Mouse (Mus musculus) stomach, embryonic 15.5 days (tissue): ENCODE results near the gene Dennd2a. TPM values are rescaled to one million over a fixed set of nuclear protein-coding genes. Genes with fewer than 3 reads are reported as not detected.
A peak's percentile ranks its signal among the peaks of the same experiment; 100 is the strongest.
"Not testable (repeated sequence)": the region's sequence is repeated elsewhere in the genome, so short reads cannot be mapped to it uniquely, and the experiment has no call there.

Source experiments
- ATAC-seq: fragments of 200-750 bp; cut with Nextera tagmentation; 2 replicates; pipeline ENCODE4 v1.8.0; 2017; ENCODE audit warnings: low read depth, moderate number of reproducible peaks, moderate TSS enrichment; ENCODE audit not compliant: insufficient read depth, low FRiP score
- H3K27ac ChIP-seq: fragments of 300-500 bp; sonication (generic); 2 replicates; pipeline ENCODE4 v1.5.1; 2015; ENCODE audit warnings: mild to moderate bottlenecking, inconsistent platforms
- H3K27me3 ChIP-seq: fragments of 300-500 bp; sonication (generic); replicated peaks from 2 replicates; pipeline ENCODE4 v1.6.1; 2015; ENCODE audit warnings: inconsistent platforms
- H3K36me3 ChIP-seq: fragments of 300-500 bp; sonication (generic); 2 replicates; pipeline ENCODE4 v1.6.1; 2015; ENCODE audit warnings: inconsistent platforms
- H3K4me1 ChIP-seq: fragments of 300-500 bp; sonication (generic); 2 replicates; pipeline ENCODE4 v1.6.1; 2015; ENCODE audit warnings: inconsistent platforms
- H3K4me2 ChIP-seq: fragments of 300-500 bp; sonication (generic); 2 replicates; pipeline ENCODE4 v1.6.1; 2015; ENCODE audit warnings: mild to moderate bottlenecking, inconsistent platforms
- H3K4me3 ChIP-seq: fragments of 300-500 bp; sonication (generic); replicated peaks from 2 replicates; pipeline ENCODE4 v1.5.1; 2015; ENCODE audit warnings: inconsistent platforms
- H3K9ac ChIP-seq: fragments of 300-500 bp; sonication (generic); 2 replicates; pipeline ENCODE4 v1.6.1; 2015; ENCODE audit warnings: inconsistent platforms
- H3K9me3 ChIP-seq: fragments of 300-500 bp; sonication (generic); 2 replicates; pipeline ENCODE4 v1.6.1; 2016; ENCODE audit warnings: inconsistent platforms
- WGBS: fragments of 180-500 bp; shearing (Covaris S2); methylation state at CpG from one replicate; pipeline ENCODE4 v1.1.7; 2015; 5-methylcytosine and 5-hydroxymethylcytosine counted together
- polyA plus RNA-seq: library from polyadenylated mRNA; unstranded; fragments of >200 nt; fragmentation: Nextera tagmentation; extraction: Ambion mirVana; gene quantifications from 2 replicates; pipeline ENCODE4 v1.2.1, GENCODE M21; 2015

Dennd2a gene
- polyA plus RNA-seq, 1 experiment from 2014 or later = 13.4 TPM

DNA sequence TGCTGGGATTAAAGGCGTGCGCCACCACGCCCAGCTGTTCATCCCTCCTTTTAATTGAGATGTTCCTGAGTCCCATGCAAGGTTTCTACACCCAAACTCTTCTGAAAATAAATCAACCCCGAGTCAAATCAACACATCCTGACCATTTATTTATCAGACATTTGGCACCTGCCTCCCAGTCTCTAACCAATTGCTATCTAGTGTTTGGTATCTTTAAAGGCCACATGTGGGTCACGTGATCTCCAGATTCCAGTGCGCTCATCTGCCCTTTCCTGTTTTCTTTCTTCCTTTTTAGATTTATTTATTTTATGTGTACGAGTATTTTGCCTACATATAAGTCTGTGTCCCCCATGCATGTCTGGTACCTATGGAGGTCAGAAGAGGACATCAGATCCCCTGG lies 134.0 kb downstream of the Dennd2a start:
- Histone ChIP-seq H3K4me3 (no peak overlapping the region), H3K4me1 (0 out of 2 replicates have a peak, but pooled peaks cover 5% of the 10 kb centered on the region), H3K4me2 (no peak overlapping the region), H3K36me3 (no peaks in the 10 kb centered on the region), H3K9ac (no peak overlapping the region), H3K27me3 (0 out of 2 replicates have a peak, but pooled peaks cover 12% of the 10 kb centered on the region), H3K9me3 (no peaks in the 10 kb centered on the region), H3K27ac (no peak overlapping the region)
- no peak for ATAC-seq
- WGBS = 87% methylated on average over 7 of the region's 7 CpGs

DNA sequence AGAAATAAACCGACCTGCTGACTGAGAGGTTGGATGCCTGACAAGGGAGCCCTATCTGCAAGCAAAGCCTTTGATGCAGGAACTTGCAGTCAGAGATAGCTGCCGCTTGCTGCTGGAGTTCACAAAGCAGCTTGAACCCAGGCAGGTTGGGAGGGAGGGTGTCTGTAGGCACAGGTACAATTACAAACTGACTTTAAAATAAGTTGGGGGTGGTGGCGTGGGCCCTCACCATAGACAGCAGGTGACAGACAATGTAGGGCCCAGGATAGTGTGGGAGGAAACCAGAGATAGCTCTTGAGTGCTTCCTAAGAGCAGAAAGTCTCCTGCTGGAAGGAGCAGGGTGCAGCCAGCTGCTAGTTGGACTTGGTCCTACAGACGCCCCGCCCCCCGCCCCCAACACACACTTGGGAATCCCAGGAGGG lies 134.5 kb downstream of the Dennd2a start:
- no peaks in the 10 kb centered on the region for H3K36me3 ChIP-seq
- no peak overlapping the region for H3K27ac ChIP-seq
- 61% methylated on average over 6 of the region's 6 CpGs for WGBS
- 0 out of 2 replicates have a peak, but pooled peaks cover 5% of the 10 kb centered on the region for H3K4me1 ChIP-seq
- no peak overlapping the region for H3K4me2 ChIP-seq
- ATAC-seq = no peak
- no peak overlapping the region for H3K4me3 ChIP-seq
- no peak overlapping the region for H3K9ac ChIP-seq
- H3K27me3 ChIP-seq = 0 out of 2 replicates have a peak, but pooled peaks cover 12% of the 10 kb centered on the region
- no peaks in the 10 kb centered on the region for H3K9me3 ChIP-seq

DNA sequence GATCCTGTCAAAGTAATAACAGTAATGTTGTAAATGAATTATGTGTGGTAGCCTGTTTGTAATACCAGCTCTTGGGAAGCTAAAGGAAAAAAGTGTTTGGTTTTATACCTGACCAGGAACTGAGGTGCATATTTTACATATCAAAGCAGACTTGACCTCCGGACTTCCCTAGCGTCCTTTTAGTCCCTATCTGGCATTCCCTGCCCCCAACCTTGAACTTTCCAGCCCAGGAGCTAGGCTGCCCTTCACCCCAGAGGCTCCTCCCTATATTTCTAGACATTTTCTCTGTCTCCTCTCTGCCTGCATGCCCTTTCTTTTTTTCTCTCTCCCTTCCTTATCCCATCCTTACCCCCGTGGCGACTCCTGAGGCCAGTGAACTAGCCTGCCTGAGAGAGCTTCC lies 136.8 kb downstream of the Dennd2a start:
- 0 out of 2 replicates have a peak, but pooled peaks cover 5% of the 10 kb centered on the region for H3K4me1 ChIP-seq
- no peak for ATAC-seq
- H3K36me3 ChIP-seq = no peaks in the 10 kb centered on the region
- 0 out of 2 replicates have a peak, but pooled peaks cover 12% of the 10 kb centered on the region for H3K27me3 ChIP-seq
- WGBS = 39% methylated on average over 4 of the region's 4 CpGs
- H3K9ac ChIP-seq = no peak overlapping the region
- peak overlapping the region; percentile 59; the same call in 1 of the 2 replicates for H3K4me2 ChIP-seq
- no peak overlapping the region for H3K27ac ChIP-seq
- no peaks in the 10 kb centered on the region for H3K9me3 ChIP-seq
- H3K4me3 ChIP-seq = no peak overlapping the region

DNA sequence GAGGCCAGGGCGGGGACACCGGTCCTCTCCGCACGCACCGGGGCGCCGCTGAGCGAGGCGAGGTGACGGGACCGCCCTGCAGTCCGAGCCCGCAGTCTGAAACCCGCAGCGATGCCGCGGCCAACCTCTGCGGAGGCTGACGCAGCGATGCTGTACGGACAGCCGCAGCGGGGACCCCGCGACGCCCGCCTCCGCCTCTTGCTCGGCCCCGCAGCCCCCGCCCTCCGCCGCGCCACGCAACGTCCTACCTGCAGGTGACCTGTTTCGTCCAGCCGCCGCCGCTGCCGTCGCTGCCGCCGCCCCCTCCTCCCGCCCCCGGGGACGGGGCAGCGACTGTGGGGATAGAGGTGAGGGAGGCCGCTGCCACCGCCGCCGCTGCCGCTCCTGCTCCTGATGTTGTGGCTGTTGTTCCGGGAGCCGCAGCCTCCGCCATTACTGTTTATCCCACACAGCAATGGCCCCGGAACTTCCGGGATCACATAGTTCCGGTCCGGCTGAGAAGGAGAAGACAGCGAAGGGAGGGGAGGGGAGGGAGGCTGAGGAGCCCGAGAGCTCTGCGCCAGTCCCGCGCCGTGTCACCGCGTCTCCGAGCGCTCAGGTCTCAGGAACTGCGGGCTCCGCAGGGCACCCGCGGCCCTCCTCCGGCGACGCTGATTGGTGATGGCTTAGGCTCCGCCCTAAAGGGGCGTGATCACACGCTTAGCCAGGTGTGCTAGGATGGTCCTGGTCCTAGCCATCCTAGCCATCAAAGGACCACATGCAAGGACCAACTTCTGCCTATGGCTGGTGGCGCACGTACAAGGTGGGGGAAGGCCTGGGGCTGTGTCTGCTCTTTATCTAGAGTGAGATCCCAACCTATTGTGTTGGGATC lies 137.6 kb downstream of the Dennd2a start, which contains the start of gene Mkrn1:
Gene Mkrn1, minus strand, starts transcription at position 612 of the 871 bp plus-strand sequence.
- Histone ChIP-seq H3K27ac (peak within 1 kb of the TSS; percentile 75), H3K27me3 (0 out of 2 replicates have a peak, but pooled peaks cover 12% of the 10 kb centered on the region), H3K4me1 (0 out of 2 replicates have a peak, but pooled peaks cover 5% of the 10 kb centered on the region), H3K9me3 (no peaks in the 10 kb centered on the region), H3K36me3 (no peaks in the 10 kb centered on the region), H3K4me2 (peak within 1 kb of the TSS; percentile 59), H3K4me3 (peak within 1 kb of the TSS; percentile 68), H3K9ac (peak within 1 kb of the TSS; percentile 42; the same call in 1 of the 2 replicates)
- WGBS = under 1% methylated on average over 76 of the region's 82 CpGs
- peak; percentile 92 for ATAC-seq

DNA sequence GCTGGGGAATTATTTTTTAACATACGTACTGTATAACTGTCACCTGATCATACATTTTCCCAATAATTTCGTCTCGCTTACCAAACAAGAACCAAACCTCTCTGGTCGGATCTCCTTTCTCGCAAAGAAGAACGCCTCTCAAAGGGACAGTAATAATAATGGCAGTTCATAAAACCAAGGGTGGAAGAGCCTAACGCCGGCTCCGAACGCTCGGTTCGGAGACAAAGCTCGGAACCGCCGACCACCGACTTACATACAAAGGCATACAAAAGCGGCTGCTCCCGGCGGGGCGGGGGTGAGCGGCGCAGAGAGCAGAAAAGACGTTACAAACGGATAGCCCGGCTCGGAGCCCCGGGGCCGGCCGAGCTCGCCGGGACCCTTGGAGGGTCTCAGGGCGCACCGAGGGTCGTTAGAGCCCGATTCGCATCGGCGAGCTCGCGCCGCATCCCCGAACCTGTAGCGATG lies 138.2 kb downstream of the Dennd2a start:
- no peaks in the 10 kb centered on the region for H3K9me3 ChIP-seq
- ATAC-seq = no peak
- peak overlapping the region; percentile 42; the same call in 1 of the 2 replicates for H3K9ac ChIP-seq
- WGBS = 1% methylated on average over 43 of the region's 43 CpGs
- H3K27ac ChIP-seq = peak overlapping the region; percentile 75
- H3K4me3 ChIP-seq = peak overlapping the region; percentile 68
- H3K27me3 ChIP-seq = 0 out of 2 replicates have a peak, but pooled peaks cover 12% of the 10 kb centered on the region
- H3K36me3 ChIP-seq = no peaks in the 10 kb centered on the region
- 0 out of 2 replicates have a peak, but pooled peaks cover 5% of the 10 kb centered on the region for H3K4me1 ChIP-seq
- H3K4me2 ChIP-seq = peak overlapping the region; percentile 59

DNA sequence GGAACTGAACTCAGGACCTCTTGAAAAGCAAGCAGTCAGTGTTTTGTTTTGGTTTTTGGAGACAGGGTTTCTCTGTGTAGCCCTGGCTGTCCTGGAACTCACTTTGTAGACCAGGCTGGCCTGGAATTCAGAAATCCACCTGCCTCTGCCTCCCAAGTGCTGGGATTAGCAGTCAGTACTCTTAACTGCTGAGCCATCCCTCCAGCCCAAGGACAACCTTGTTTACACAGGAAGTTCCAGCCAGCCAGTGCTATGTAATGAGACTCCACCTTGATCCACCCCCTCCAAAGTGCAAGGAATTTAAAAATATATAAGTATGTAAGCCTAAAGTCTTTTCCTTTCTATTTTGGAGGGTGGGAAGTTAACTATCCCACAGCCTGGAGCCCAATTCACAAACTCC lies 141.0 kb downstream of the Dennd2a start:
- H3K4me3 ChIP-seq, H3K4me1 ChIP-seq, H3K4me2 ChIP-seq, H3K9ac ChIP-seq, ATAC-seq, H3K9me3 ChIP-seq, H3K27me3 ChIP-seq, H3K36me3 ChIP-seq, H3K27ac ChIP-seq: not testable (repeated sequence)

DNA sequence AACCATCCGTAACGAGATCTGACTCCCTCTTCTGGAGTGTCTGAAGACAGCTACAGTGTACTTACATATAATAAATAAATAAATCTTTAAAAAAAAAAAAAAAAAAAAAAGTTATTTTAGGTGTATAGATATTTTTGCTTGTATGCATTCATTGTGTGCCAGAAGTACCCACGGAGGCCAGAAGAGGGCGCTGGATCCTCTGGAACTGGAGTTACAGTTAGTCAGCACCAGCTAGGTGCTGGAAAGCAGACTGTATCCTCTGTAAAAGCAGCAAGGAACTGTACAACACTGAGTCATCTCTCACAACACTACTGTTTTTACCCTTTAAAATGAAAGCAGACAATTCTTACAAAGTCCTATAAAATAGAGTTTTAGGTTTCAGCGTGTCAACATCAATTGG lies 141.9 kb downstream of the Dennd2a start:
- Histone ChIP-seq H3K9me3 (no peaks in the 10 kb centered on the region), H3K4me3 (no peak overlapping the region), H3K9ac (no peak overlapping the region), H3K27ac (no peak overlapping the region), H3K27me3 (no peaks in the 10 kb centered on the region), H3K4me2 (no peak overlapping the region), H3K4me1 (0 out of 2 replicates have a peak, but pooled peaks cover 5% of the 10 kb centered on the region), H3K36me3 (no peaks in the 10 kb centered on the region)
- 54% methylated on average over 3 of the region's 5 CpGs for WGBS
- ATAC-seq = no peak

DNA sequence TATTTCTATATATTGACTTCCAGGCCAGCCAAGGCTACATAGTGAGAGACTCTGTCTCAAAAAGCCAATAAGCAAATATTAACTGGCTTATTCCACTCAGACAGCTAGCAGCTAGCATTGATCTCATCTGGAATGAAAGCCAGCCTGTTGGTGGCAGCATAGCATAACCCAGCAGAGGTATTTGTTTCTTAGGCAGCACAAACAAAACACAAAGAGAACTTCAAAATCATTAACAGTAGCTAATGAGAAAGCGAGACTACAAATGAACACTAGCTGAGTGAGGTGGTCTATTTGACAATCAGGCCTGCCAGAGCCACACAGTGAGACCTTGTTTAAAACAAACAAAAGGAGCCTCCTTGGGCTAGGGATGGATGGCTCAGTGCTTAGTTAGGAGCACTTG lies 143.6 kb downstream of the Dennd2a start:
- 0 out of 2 replicates have a peak, but pooled peaks cover 3% of the 10 kb centered on the region for H3K4me1 ChIP-seq
- no peak overlapping the region for H3K27ac ChIP-seq
- H3K9me3 ChIP-seq = no peaks in the 10 kb centered on the region
- 78% methylated on average over 1 of the region's 1 CpGs for WGBS
- no peak for ATAC-seq
- no peak overlapping the region for H3K4me2 ChIP-seq
- H3K36me3 ChIP-seq = 0 out of 2 replicates have a peak, but pooled peaks cover 2% of the 10 kb centered on the region
- H3K9ac ChIP-seq = no peak overlapping the region
- H3K27me3 ChIP-seq = no peaks in the 10 kb centered on the region
- no peak overlapping the region for H3K4me3 ChIP-seq

Other genes with a start within 250 kb of the Dennd2a start
- 36.9 and 44.0 TPM in 2 replicates for gene Slc37a3, start 180.2 kb downstream of the Dennd2a start, polyA plus RNA-seq
- 4.8 and 6.1 TPM in 2 replicates for gene Rab19, start 176.7 kb downstream of the Dennd2a start, polyA plus RNA-seq
- gene Mkrn1, start 137.4 kb downstream of the Dennd2a start, polyA plus RNA-seq = 60.6 and 74.9 TPM in 2 replicates
- gene Adck2, start 16.0 kb upstream of the Dennd2a start, polyA plus RNA-seq = 26.5 and 32.6 TPM in 2 replicates
- gene Gm42420, start 27.9 kb upstream of the Dennd2a start, polyA plus RNA-seq = 1.3 and 1.5 TPM in 2 replicates
- gene Ndufb2, start 34.7 kb upstream of the Dennd2a start, polyA plus RNA-seq = 342 and 384 TPM in 2 replicates
- gene Braf, start 167.6 kb upstream of the Dennd2a start, polyA plus RNA-seq = 14.2 and 16.7 TPM in 2 replicates